Mouse (Mus musculus) ES-E14 (cell line): Measurements from ENCODE around the gene Adgrb3. TPM values are rescaled to one million over a fixed set of nuclear protein-coding genes. Genes with fewer than 3 reads are reported as not detected.
"Not testable (repeated sequence)": the region's sequence is repeated elsewhere in the genome, so short reads cannot be mapped to it uniquely, and the experiment has no call there.

Source experiments
- DNase-seq: peaks from one replicate; pipeline ENCODE4 v3.0.0-alpha.2; 2013; ENCODE audit warnings: low read depth, low spot score
- H3K27ac ChIP-seq: 2 replicates; pipeline ENCODE4 v1.5.1; 2012; ENCODE audit warnings: low read depth, mild to moderate bottlenecking, low read length, moderate library complexity, mixed read lengths; ENCODE audit not compliant: poor library complexity, insufficient read depth, severe bottlenecking
- H3K36me3 ChIP-seq: 2 replicates; pipeline ENCODE4 v1.6.1; 2012; ENCODE audit warnings: mild to moderate bottlenecking, low read length, moderate library complexity, mixed read lengths; ENCODE audit not compliant: control insufficient read depth, poor library complexity, insufficient read depth, severe bottlenecking
- H3K4me1 ChIP-seq, 2 experiments: fragments of 150-350 bp in 1 of 2; sonication (generic) in 1 of 2; 2 replicates each; pipeline ENCODE4 v1.6.1; 2012; ENCODE audit warnings: low read length in 2 of 2, mild to moderate bottlenecking in 1 of 2, mixed read lengths in 1 of 2; ENCODE audit not compliant: control insufficient read depth in 2 of 2, insufficient read depth in 2 of 2, poor library complexity in 1 of 2
- H3K4me3 ChIP-seq, 2 experiments: fragments of 150-350 bp in 1 of 2; sonication (generic) in 1 of 2; 2 replicates each; pipeline ENCODE4 v1.5.1; 2012; ENCODE audit warnings: low read length in 2 of 2, low read depth in 1 of 2, mild to moderate bottlenecking in 1 of 2, mixed read lengths in 1 of 2; ENCODE audit not compliant: insufficient read depth in 1 of 2, poor library complexity in 1 of 2, severe bottlenecking in 1 of 2
- H3K9ac ChIP-seq: 2 replicates; pipeline ENCODE4 v1.6.1; 2012; ENCODE audit warnings: low read depth, mild to moderate bottlenecking, low read length, mixed read lengths; ENCODE audit not compliant: poor library complexity, insufficient read depth, severe bottlenecking
- H3K9me3 ChIP-seq: fragments of 150-350 bp; sonication (generic); 2 replicates; pipeline ENCODE4 v1.6.1; 2012; ENCODE audit warnings: low read depth, mild to moderate bottlenecking, low read length; ENCODE audit not compliant: control insufficient read depth, insufficient read depth
- CHD2 ChIP-seq: IDR thresholded peaks from 2 replicates; pipeline ENCODE4 v1.6.1; 2014; ENCODE audit warnings: mild to moderate bottlenecking, low read depth, low read length, inconsistent platforms
- HCFC1 ChIP-seq: IDR thresholded peaks from 2 replicates; pipeline ENCODE4 v1.6.1; 2012; ENCODE audit warnings: low read length, inconsistent platforms, borderline replicate concordance; ENCODE audit not compliant: insufficient read depth
- MAFK ChIP-seq: IDR thresholded peaks from 2 replicates; pipeline ENCODE4 v1.6.1; 2014; ENCODE audit warnings: mild to moderate bottlenecking, low read depth, low read length, inconsistent platforms; ENCODE audit not compliant: insufficient read depth
- ZC3H11A ChIP-seq: IDR thresholded peaks from 2 replicates; pipeline ENCODE4 v1.6.1; 2012; ENCODE audit warnings: low read depth, mild to moderate bottlenecking, inconsistent platforms, low read length, borderline replicate concordance
- ZNF384 ChIP-seq: IDR thresholded peaks from 2 replicates; pipeline ENCODE4 v1.6.1; 2012; ENCODE audit warnings: low read depth, low read length, inconsistent platforms
- in situ Hi-C, 2 experiments: fragments of 600-800 bp; cut with MboI; formaldehyde crosslinking; loops; one replicate each; pipeline ENCODE4 v1.15.1; 2025; ENCODE audit warnings: low sequenced_read_pairs in 2 of 2, inconsistent platforms in 1 of 2; ENCODE audit not compliant: unreplicated experiment in 2 of 2
- total RNA-seq: library from RNA; depleted of rRNA; stranded (reverse); fragments of 300-350 nt; gene quantifications from 2 replicates; pipeline ENCODE4 v1.2.3, GENCODE M21; 2012

Adgrb3 gene
- total RNA-seq, 1 experiment, result 0.27 TPM

- Histone ChIP-seq H3K9me3 (no peaks in the 10 kb centered on the region), H3K9ac (no peak overlapping the region), H3K4me3 (no peak overlapping the region), H3K4me1 (no peaks in the 10 kb centered on the region), H3K36me3 (no peaks in the 10 kb centered on the region), H3K27ac (no peak overlapping the region)
- TF ChIP-seq HCFC1 (no peak), ZC3H11A (no peak), MAFK (no peak), CHD2 (no peak), ZNF384 (no peak)
- no peak for DNase-seq
- in situ Hi-C loops, result no loop called here
Measured at GRCm38 (mm10) chr1:25057212-25057611, 772.3 kb downstream of the Adgrb3 start.

GRCm38 (mm10) chr1:25042091-25042490 lies 787.4 kb downstream of the Adgrb3 start:
- no peaks in the 10 kb centered on the region for H3K9me3 ChIP-seq
- H3K36me3 ChIP-seq, result no peaks in the 10 kb centered on the region
- DNase-seq, result no peak
- H3K27ac ChIP-seq, result no peak overlapping the region
- TF ChIP-seq CHD2 (no peak), ZC3H11A (no peak), MAFK (no peak), HCFC1 (no peak), ZNF384 (no peak)
- H3K9ac ChIP-seq, result no peak overlapping the region
- H3K4me3 ChIP-seq, result no peak overlapping the region
- in situ Hi-C loops, result no loop called here
- H3K4me1 ChIP-seq, result no peaks in the 10 kb centered on the region

- no peaks in the 10 kb centered on the region for H3K4me1 ChIP-seq
- no peak overlapping the region for H3K9ac ChIP-seq
- H3K4me3 ChIP-seq, result no peak overlapping the region
- H3K9me3 ChIP-seq, result no peaks in the 10 kb centered on the region
- H3K27ac ChIP-seq, result no peak overlapping the region
- H3K36me3 ChIP-seq, result no peaks in the 10 kb centered on the region
- in situ Hi-C loops, result no loop called here
- TF ChIP-seq MAFK, result no peak
- DNase-seq, result no peak
Measured at GRCm38 (mm10) chr1:25034161-25034560, 795.3 kb downstream of the Adgrb3 start.

GRCm38 (mm10) chr1:25033155-25034095 lies 796.1 kb downstream of the Adgrb3 start:
- DNase-seq, result no peak
- Histone ChIP-seq H3K4me1 (no peaks in the 10 kb centered on the region), H3K36me3 (no peaks in the 10 kb centered on the region), H3K9me3 (no peaks in the 10 kb centered on the region), H3K9ac (no peak overlapping the region), H3K4me3 (no peak overlapping the region), H3K27ac (no peak overlapping the region)
- no peak for TF ChIP-seq ZC3H11A
- TF ChIP-seq CHD2, result no peak
- no peak for TF ChIP-seq MAFK
- TF ChIP-seq ZNF384, result no peak
- no peak for TF ChIP-seq HCFC1
- in situ Hi-C loops, result no loop called here

GRCm38 (mm10) chr1:25023156-25023555 lies 806.4 kb downstream of the Adgrb3 start:
- Histone ChIP-seq H3K9ac (no peak overlapping the region), H3K4me1 (no peaks in the 10 kb centered on the region), H3K27ac (no peak overlapping the region), H3K36me3 (no peaks in the 10 kb centered on the region), H3K9me3 (no peaks in the 10 kb centered on the region), H3K4me3 (no peak overlapping the region)
- no peak for DNase-seq
- TF ChIP-seq ZNF384, result no peak
- TF ChIP-seq ZC3H11A, result no peak
- no peak for TF ChIP-seq MAFK
- TF ChIP-seq CHD2, result no peak
- no peak for TF ChIP-seq HCFC1
- in situ Hi-C loops, result no loop called here

GRCm38 (mm10) chr1:25017851-25018250 lies 811.7 kb downstream of the Adgrb3 start:
- H3K9me3 ChIP-seq, H3K4me1 ChIP-seq, H3K27ac ChIP-seq, DNase-seq, H3K36me3 ChIP-seq, H3K4me3 ChIP-seq, in situ Hi-C loops, H3K9ac ChIP-seq: not testable (repeated sequence)
